Mouse (Mus musculus) left cerebral cortex, adult 9 months (tissue): ENCODE data around the gene Apobec1.
"Not testable (repeated sequence)": the region's sequence is repeated elsewhere in the genome, so short reads cannot be mapped to it uniquely, and the experiment has no call there.

Experiments
- DNase-seq, 2 experiments: peaks; one replicate each; pipeline ENCODE4 v3.0.0; 2022; ENCODE audit warnings: low spot score in 2 of 2

Gene Apobec1

GRCm38 (mm10) chr6:122561005-122561404 is 41.2 kb downstream of the Apobec1 start:
- no peak for DNase-seq

- peak in 1 of 2 experiments; percentile 72 for DNase-seq
Observed at GRCm38 (mm10) chr6:122560427-122560826, 41.8 kb downstream of the Apobec1 start.

DNA sequence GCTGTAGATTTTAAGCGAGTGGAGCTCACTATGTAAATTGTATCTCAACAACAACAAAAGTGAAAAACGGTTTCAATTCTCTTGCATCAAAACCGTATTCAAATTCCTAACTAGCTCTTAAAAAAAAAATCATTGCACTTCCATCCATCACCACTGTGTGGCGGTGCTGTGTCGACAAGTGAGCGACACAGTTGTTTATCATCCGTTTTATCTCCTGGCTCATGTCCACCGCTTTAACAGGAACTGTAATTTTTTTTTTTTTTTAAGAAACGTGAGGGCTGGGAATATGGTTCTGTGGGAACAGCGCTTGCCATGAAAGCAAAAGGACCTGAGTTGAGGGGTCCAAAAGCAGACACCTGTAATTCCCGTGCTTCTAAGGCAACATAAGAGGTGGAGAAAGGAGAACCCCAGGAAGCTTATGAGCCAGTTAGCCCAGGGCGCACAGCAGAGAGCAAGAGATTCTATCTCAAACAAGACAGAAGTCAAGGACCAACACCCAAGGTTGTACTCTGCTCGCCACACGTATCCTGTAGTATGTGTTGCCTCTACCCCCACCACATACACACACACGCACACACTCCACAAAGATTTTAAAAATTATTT is 45.2 kb downstream of the Apobec1 start:
- DNase-seq: peak; percentile 11 to 84

GRCm38 (mm10) chr6:122555266-122555665 is 47.0 kb downstream of the Apobec1 start:
- no peak for DNase-seq

DNA sequence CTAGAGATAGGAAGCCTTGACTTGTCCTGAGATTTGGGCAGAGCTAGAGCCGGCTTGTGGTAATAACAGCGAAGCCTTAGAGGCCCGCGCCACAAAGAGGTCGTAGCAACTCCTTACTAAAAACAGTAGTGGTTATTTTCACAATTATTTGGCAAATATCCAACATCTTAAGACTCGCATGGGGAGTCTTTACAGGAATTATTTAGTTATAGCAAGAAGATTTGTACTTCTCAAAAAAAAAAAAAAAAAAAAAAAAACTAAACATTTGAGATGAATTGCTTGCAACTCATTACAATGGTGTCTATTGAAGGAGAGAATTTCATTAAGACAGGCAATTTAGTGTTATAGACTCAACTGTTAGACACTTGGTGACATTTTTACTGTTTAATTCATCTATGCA is 48.1 kb downstream of the Apobec1 start:
- no peak for DNase-seq

DNA sequence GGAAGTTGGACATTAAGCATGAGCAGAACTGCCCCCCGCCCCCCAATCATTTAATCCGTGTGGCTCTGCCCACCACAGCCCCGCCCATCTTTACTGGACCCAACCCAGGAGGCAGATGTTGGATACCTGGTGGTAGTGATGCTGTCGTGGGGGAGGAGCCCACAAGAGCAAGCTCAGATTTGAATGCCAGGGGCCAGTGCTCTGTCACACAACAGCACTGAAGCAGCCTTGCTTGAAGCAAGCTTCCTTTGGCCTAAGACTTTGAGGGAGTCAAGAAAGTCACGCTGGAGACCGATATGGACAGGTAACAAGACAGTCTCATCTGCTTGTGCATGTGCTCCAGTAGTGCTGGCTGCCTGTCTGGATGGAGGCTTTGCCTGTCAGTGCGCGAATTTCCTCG is 48.6 kb downstream of the Apobec1 start, which contains the start of gene Aicda:
Aicda (plus strand) TSS at position 196 of the 400 bp plus-strand sequence.
- DNase-seq: no peak

DNA sequence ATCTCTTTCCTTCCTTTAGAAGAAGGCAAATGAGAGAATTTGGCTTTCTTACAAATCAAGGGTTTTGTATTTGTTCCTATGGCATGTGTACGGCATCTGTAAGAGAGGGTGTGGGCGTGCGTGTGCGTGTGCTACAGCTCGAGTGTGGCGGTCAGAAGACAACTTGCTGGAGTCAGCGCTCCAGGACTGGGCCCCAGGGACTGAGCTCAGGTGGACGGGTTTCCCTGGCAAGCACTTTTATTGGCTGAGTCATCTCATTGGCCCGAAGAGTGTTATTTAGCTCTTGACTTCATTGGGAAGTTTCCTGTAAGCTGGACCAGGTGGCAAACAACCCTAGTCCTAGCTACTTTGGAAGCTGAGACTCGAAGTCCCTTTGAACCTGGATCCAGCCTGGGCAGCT is 56.3 kb downstream of the Apobec1 start:
- DNase-seq: no peak

- peak in 1 of 2 experiments; percentile 7 for DNase-seq
Observed at GRCm38 (mm10) chr6:122545289-122545882, 56.9 kb downstream of the Apobec1 start.

GRCm38 (mm10) chr6:122544672-122545071 is 57.6 kb downstream of the Apobec1 start:
- no peak for DNase-seq

DNA sequence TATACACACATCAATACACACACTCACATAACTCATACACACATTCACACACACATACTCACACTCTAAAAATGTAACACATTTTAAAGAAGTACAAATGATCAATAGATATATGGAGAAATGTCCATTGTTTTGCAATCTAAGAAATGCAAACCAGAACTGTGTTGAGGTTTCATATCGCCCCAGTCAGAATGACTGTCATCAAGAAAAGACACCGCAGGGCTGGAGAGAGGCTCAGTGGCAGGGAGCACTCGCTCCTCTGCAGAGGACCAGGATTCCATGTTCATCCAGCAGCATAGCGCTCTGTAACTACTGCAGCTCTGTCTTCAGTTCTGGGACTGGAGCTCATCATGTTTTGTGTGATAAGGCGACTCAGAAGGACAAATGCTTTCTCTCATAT is 58.7 kb downstream of the Apobec1 start:
- no peak for DNase-seq

DNA sequence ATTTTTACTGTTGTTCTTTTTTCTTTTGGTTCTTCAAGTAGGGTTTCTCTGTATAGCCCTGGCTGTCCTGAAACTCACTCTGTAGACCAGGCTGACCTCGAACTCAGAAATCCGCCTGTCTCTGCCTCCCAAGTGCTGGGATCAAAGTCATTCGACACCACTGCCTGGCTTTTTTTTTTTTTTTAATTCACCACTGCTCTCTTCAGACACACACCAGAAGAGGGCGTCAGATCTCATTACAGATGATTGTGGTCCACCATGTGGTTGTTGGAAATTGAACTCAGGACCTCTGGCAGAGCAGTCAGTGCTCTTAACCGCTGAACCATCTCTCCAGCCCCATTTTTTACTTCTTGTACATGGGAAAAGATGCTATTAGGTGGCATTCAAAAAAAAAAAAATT is 59.8 kb downstream of the Apobec1 start:
- DNase-seq: not testable (repeated sequence)

DNA sequence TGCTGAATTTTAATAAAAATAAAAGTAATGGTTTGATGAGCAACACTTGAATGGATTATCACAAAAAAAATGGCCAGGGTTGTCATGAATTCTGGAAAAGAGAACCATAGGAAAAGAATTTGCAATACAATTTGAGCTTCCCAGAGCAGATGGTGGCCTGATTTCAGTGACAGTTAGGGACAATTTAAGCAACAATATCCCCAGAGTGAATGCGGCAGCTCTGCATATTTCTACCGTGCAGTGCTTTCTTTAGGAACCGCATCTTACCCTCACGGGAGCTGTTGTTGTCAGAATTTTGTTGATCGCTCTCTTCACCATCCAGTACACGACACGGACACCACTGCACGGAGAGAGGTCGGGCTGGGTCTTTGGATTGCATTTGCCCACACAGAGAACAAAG is 62.7 kb downstream of the Apobec1 start:
- peak in 1 of 2 experiments; percentile 21 for DNase-seq

GRCm38 (mm10) chr6:122534032-122534431 is 68.2 kb downstream of the Apobec1 start:
- no peak for DNase-seq

- no peak for DNase-seq
Observed at GRCm38 (mm10) chr6:122532883-122533302, 69.4 kb downstream of the Apobec1 start.

DNA sequence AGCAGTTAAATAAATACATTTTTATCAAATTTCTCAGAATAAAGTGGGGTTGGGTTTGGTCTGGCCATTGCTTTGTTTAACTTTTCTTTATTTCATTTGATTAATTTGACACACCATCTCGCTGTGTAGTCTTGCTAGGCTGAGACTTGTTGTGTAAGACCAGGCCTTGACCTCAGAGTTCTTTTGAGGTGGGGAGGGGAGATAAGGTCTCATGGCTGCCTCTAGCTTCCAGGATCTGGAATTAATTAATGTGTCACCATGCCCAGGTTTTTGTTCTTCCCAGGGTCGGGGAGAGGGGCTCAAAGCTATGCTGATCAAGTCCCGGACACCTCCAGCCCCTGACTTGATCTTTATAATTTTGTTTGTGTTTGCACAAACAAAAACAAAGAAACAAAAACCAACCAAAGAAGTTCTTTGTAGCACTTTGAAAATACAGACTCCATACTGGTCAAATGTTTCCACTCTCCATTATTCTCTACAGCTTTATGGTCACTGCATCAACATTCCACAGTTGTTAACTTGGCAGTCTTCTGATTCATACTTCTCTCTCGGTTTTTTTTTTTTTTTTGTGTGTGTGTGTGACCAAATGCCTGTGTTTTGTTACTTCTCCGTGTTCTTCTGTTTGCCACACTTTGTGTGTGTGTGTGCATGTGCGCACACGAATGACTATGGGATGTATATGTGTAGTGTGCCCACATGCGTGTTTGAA is 70.6 kb downstream of the Apobec1 start:
- DNase-seq: no peak

DNA sequence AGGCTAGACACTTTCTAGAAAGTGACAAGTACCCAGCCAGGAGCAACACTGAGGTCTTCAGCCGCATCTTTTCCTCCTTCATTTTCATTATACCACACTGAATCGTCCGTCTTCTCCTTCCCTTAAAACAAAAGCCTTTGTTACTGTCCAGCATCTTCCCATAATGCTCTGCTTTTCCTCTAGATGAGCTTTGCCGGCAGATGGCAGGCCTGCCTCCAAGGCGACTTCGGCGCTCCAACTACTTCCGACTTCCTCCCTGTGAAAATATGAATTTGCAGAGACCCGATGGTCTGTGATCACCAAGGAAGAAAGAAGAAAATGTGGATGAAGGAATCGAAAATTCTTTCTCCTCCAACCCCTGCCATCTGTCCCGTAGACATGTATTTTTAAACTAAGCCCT is 74.1 kb downstream of the Apobec1 start:
- DNase-seq: no peak
